Mouse (Mus musculus): ENCODE measurements around the gene Polr1d. TPM values are rescaled to one million over a fixed set of nuclear protein-coding genes. Genes with fewer than 3 reads are reported as not detected.
A peak's percentile ranks its signal among the peaks of the same experiment; 100 is the strongest.

Gene Polr1d
- total and polyA plus RNA-seq, 2 experiments = 18.2 to 48.5 TPM

DNA sequence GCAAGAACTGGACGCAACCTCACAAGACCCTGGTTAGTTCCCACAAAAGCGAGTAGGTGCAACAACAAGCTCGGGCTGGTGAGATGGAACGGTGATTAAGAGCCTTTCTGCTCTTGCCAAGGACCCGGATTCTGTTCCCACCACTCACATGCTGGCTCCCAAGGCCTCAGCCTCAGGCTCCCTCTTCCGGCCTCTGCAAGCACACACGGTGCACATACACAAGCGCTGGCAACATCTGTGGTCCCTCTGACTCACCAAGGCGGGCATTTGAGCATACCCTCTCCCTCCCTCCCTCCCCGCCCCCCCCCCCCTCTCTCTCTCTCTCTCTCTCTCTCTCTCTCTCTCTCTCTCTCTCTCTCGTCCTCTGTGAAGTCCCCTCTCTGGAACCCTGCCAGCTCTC is 31.5 kb upstream of the Polr1d start:
- WGBS = 78% methylated on average over 10 of the region's 11 CpGs
- Histone ChIP-seq H3K27me3 (ENCODE audit: control insufficient read depth, insufficient read depth, low read length) (no peaks in the 10 kb centered on the region), H3K79me2 (ENCODE audit: control insufficient read depth, insufficient read depth, low read length) (peaks cover 73% of the 10 kb centered on the region), H3K4me1 (ENCODE audit: control insufficient read depth, insufficient read depth, low read length) (peaks cover 15% of the 10 kb centered on the region), H3K36me3 (ENCODE audit: control insufficient read depth, insufficient read depth, low read length) (peaks cover 7% of the 10 kb centered on the region; the same call in 1 of the 2 replicates), H3K9ac (ENCODE audit: low read depth, low read length) (no peak overlapping the region), H3K4me3 (ENCODE audit: insufficient read depth, low read depth, low read length) (no peak overlapping the region), H3K27ac (replicated peaks; ENCODE audit: insufficient read depth, low read depth, low read length) (no peak overlapping the region)
- TF ChIP-seq POLR2A (IDR thresholded peaks at IDR 0.05; ENCODE audit: extremely low read depth, insufficient read depth, low read length) (no peak), CTCF (IDR thresholded peaks at IDR 0.05; ENCODE audit: low read depth, low read length) (no peak)
- DNase-seq (ENCODE audit: extremely low read depth, low read depth, low spot score) = no peak

DNA sequence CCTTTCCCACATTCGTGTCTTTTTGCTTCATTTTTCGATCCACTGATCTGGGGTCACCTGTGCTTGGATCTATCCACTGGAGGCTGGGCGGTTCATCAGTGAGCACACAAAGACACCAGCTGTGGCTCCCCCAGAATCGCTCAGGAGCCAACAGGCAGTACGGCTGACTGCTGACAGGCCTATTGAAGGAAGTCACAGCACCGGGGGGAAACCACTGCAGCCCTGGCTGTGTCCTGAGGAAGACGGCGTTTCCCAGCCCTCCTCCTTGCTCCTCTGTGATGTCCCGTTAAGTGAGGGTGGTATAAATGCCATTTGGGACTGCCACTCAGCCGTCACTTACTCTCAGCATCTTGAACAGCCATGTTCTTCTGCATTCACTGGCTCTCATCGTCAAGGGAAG is 30.9 kb upstream of the Polr1d start:
- H3K36me3 ChIP-seq (ENCODE audit: control insufficient read depth, insufficient read depth, low read length) = peaks cover 7% of the 10 kb centered on the region; the same call in 1 of the 2 replicates
- no peak overlapping the region for H3K9ac ChIP-seq (ENCODE audit: low read depth, low read length)
- TF ChIP-seq CTCF (IDR thresholded peaks at IDR 0.05; ENCODE audit: low read depth, low read length) (no peak), POLR2A (IDR thresholded peaks at IDR 0.05; ENCODE audit: extremely low read depth, insufficient read depth, low read length) (no peak)
- no peak overlapping the region for H3K4me3 ChIP-seq (ENCODE audit: insufficient read depth, low read depth, low read length)
- peaks cover 15% of the 10 kb centered on the region for H3K4me1 ChIP-seq (ENCODE audit: control insufficient read depth, insufficient read depth, low read length)
- 82% methylated on average over 11 of the region's 11 CpGs for WGBS
- DNase-seq (ENCODE audit: extremely low read depth, low read depth, low spot score) = no peak
- H3K79me2 ChIP-seq (ENCODE audit: control insufficient read depth, insufficient read depth, low read length) = peaks cover 67% of the 10 kb centered on the region
- no peaks in the 10 kb centered on the region for H3K27me3 ChIP-seq (ENCODE audit: control insufficient read depth, insufficient read depth, low read length)
- peak overlapping the region; percentile 61 for H3K27ac ChIP-seq (replicated peaks; ENCODE audit: insufficient read depth, low read depth, low read length)

DNA sequence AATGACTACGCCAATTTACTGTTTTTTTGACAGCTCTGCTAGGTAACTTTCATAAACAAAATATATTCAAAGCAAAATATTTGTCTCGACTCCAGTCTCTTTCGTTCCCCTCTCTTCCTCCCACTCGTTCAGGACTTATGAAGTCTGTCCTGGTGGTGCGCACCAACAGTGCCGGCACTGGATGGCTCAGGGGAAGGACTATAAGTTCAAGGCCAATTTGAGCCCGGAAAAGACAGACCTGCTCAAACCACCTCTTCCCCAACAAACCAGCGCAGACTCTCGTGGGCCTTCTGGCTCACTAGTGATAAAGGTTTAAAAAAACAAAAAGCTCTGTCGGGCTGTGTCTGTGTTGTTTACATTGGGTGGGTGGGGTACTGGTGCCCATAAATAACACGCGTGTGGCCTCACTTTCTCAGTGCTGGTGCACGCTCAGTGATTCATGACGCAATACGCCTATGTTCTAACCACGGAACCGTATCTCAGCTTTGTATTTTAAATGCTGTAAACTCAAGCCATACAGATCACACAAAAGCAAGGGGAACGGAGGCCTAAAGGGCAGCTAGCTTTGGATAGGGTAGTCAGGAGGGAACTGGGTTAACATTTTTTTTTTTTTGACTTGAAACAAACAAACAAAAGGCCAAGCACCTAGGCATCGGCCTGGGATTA is 27.2 kb upstream of the Polr1d start:
- Histone ChIP-seq H3K4me1 (ENCODE audit: control insufficient read depth, insufficient read depth, low read length) (peaks cover 43% of the 10 kb centered on the region), H3K27ac (replicated peaks; ENCODE audit: insufficient read depth, low read depth, low read length) (peak overlapping the region; percentile 1), H3K79me2 (ENCODE audit: control insufficient read depth, insufficient read depth, low read length) (peaks cover 63% of the 10 kb centered on the region), H3K9ac (ENCODE audit: low read depth, low read length) (no peak overlapping the region; the same call in 1 of the 2 replicates), H3K4me3 (ENCODE audit: insufficient read depth, low read depth, low read length) (no peak overlapping the region), H3K27me3 (ENCODE audit: control insufficient read depth, insufficient read depth, low read length) (no peaks in the 10 kb centered on the region), H3K36me3 (ENCODE audit: control insufficient read depth, insufficient read depth, low read length) (no peaks in the 10 kb centered on the region)
- TF ChIP-seq POLR2A (IDR thresholded peaks at IDR 0.05; ENCODE audit: extremely low read depth, insufficient read depth, low read length) (no peak), CTCF (IDR thresholded peaks at IDR 0.05; ENCODE audit: low read depth, low read length) (no peak)
- DNase-seq (ENCODE audit: extremely low read depth, low read depth, low spot score) = peak; percentile 63
- 27% methylated on average over 19 of the region's 19 CpGs for WGBS

DNA sequence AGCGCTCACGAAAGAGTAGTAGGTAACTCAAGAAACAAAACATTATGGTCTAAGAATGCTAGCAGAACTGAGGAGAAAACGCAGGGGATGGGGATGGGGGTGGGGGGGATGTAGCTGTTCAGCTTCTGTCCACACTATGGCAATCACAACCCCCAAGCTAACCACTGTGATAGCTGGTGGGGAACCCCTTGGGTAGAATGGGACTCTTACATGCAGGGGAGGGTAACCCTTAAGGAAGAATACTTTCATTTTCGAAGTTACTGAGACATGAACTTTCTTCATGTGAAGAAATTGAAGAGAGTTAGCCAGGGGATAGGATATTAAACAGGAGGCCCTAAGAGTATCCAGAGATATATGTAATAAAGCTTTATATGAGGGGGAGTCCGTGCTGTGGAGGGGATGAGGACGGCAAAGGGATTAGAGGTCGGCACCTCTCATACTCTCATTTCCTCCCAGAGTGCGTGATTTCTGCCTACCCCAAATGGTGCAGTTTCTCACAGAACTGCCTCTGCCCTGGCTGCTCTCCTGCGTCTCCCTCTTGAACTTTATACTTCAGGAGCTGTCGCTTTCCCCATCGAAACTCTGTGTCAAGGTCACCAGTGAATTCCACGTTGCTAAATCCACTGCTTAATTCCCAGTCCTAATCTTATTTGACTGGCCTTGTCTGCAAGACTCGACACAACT is 25.9 kb upstream of the Polr1d start:
- H3K36me3 ChIP-seq (ENCODE audit: control insufficient read depth, insufficient read depth, low read length) = no peaks in the 10 kb centered on the region
- peaks cover 47% of the 10 kb centered on the region for H3K4me1 ChIP-seq (ENCODE audit: control insufficient read depth, insufficient read depth, low read length)
- H3K4me3 ChIP-seq (ENCODE audit: insufficient read depth, low read depth, low read length) = no peak overlapping the region
- H3K9ac ChIP-seq (ENCODE audit: low read depth, low read length) = 0 out of 2 replicates have a peak overlapping the region, but pooled peaks have one; percentile 13
- 25% methylated on average over 13 of the region's 13 CpGs for WGBS
- TF ChIP-seq POLR2A (IDR thresholded peaks at IDR 0.05; ENCODE audit: extremely low read depth, insufficient read depth, low read length) (no peak), CTCF (IDR thresholded peaks at IDR 0.05; ENCODE audit: low read depth, low read length) (no peak)
- H3K27ac ChIP-seq (replicated peaks; ENCODE audit: insufficient read depth, low read depth, low read length) = peak overlapping the region; percentile 47
- H3K79me2 ChIP-seq (ENCODE audit: control insufficient read depth, insufficient read depth, low read length) = peaks cover 60% of the 10 kb centered on the region
- peak; percentile 87 for DNase-seq (ENCODE audit: extremely low read depth, low read depth, low spot score)
- no peaks in the 10 kb centered on the region for H3K27me3 ChIP-seq (ENCODE audit: control insufficient read depth, insufficient read depth, low read length)

DNA sequence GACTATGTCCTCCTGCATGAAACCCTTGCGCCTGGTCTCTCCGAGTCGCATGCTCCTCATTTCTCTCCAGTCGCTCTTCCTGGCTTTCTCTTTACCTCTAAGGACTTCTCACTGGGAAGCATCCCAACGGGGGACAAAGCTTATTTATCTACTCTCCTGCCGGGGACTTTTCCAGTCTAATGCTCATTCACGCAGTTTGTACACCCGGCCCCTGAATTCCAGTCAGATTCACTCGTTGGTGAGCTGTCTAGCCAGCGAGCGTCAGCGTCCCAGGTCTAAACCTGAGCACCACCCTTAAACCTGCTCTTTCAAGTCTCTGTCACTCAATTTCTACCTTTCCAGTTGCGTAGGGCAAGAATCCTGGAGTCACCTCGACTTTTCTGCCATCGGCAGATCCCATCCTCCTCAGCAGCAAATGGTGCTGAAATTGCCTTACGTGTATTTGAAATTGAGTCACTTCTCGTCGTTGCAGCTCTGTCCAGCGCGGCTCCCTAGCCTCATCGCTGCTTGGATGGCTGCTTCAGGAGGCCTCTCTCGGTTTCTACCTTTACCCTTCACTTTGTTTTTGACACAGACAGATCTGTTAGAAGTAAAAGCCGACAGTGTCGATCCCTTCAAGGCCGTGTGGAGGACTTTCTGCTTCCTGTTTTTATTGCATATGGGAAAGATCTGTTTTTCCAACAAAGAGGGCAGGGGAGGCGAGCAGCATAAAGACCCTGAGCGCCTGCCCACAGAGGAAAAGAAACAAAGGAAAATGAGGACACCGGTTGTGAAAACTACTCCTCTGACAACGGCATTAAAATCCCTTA is 25.1 kb upstream of the Polr1d start:
- Histone ChIP-seq H3K27ac (replicated peaks; ENCODE audit: insufficient read depth, low read depth, low read length) (peak overlapping the region; percentile 47), H3K27me3 (ENCODE audit: control insufficient read depth, insufficient read depth, low read length) (no peaks in the 10 kb centered on the region), H3K36me3 (ENCODE audit: control insufficient read depth, insufficient read depth, low read length) (no peaks in the 10 kb centered on the region), H3K79me2 (ENCODE audit: control insufficient read depth, insufficient read depth, low read length) (peaks cover 55% of the 10 kb centered on the region), H3K4me1 (ENCODE audit: control insufficient read depth, insufficient read depth, low read length) (peaks cover 51% of the 10 kb centered on the region), H3K9ac (ENCODE audit: low read depth, low read length) (peak overlapping the region; percentile 13; the same call in 1 of the 2 replicates), H3K4me3 (ENCODE audit: insufficient read depth, low read depth, low read length) (no peak overlapping the region)
- no peak for TF ChIP-seq CTCF (IDR thresholded peaks at IDR 0.05; ENCODE audit: low read depth, low read length)
- no peak for TF ChIP-seq POLR2A (IDR thresholded peaks at IDR 0.05; ENCODE audit: extremely low read depth, insufficient read depth, low read length)
- 30% methylated on average over 29 of the region's 29 CpGs for WGBS
- DNase-seq (ENCODE audit: extremely low read depth, low read depth, low spot score) = no peak
